Mouse (Mus musculus) lung, embryonic 16.5 days (tissue): ENCODE measurements around the gene Rbms3. TPM values are rescaled to one million over a fixed set of nuclear protein-coding genes. Genes with fewer than 3 reads are reported as not detected.
A peak's percentile ranks its signal among the peaks of the same experiment; 100 is the strongest.

Experiments
- ATAC-seq: fragments of 200-750 bp; cut with Nextera tagmentation; 2 replicates; pipeline ENCODE4 v1.8.0; 2017; ENCODE audit warnings: low read depth, mild to moderate bottlenecking, moderate library complexity
- H3K27ac ChIP-seq: fragments of 300-500 bp; sonication (generic); 2 replicates; pipeline ENCODE4 v1.5.1; 2014; ENCODE audit warnings: mild to moderate bottlenecking, control low read depth, low read length
- H3K27me3 ChIP-seq: fragments of 300-500 bp; sonication (generic); 2 replicates; pipeline ENCODE4 v1.6.1; 2014; ENCODE audit warnings: low read depth, low read length, mixed read lengths; ENCODE audit not compliant: control insufficient read depth, insufficient read depth
- H3K36me3 ChIP-seq: fragments of 300-500 bp; sonication (generic); 2 replicates; pipeline ENCODE4 v1.6.1; 2014; ENCODE audit warnings: low read length; ENCODE audit not compliant: control insufficient read depth, insufficient read depth
- H3K4me1 ChIP-seq: fragments of 300-500 bp; sonication (generic); replicated peaks from 2 replicates; pipeline ENCODE4 v1.6.1; 2014; ENCODE audit warnings: low read length, mixed read lengths; ENCODE audit not compliant: control insufficient read depth, insufficient read depth
- H3K4me2 ChIP-seq: fragments of 300-500 bp; sonication (generic); 2 replicates; pipeline ENCODE4 v1.6.1; 2014; ENCODE audit warnings: low read depth, low read length, control low read depth
- H3K4me3 ChIP-seq: fragments of 300-500 bp; sonication (generic); 2 replicates; pipeline ENCODE4 v1.5.1; 2014; ENCODE audit warnings: mild to moderate bottlenecking, low read length, control low read depth
- H3K9ac ChIP-seq: fragments of 300-500 bp; sonication (generic); 2 replicates; pipeline ENCODE4 v1.6.1; 2014; ENCODE audit warnings: low read length, control low read depth
- H3K9me3 ChIP-seq: fragments of 300-500 bp; sonication (generic); 2 replicates; pipeline ENCODE4 v1.6.1; 2016; ENCODE audit warnings: low read length; ENCODE audit not compliant: control insufficient read depth
- WGBS: fragments of 180-500 bp; shearing (Covaris S2); extraction: QIAGEN DNeasy Blood & Tissue Kit; methylation state at CpG from one replicate; pipeline ENCODE4 v1.1.7; 2014; 5-methylcytosine and 5-hydroxymethylcytosine counted together
- polyA plus RNA-seq: library from polyadenylated mRNA; unstranded; fragments of >200 nt; fragmentation: Nextera tagmentation; extraction: Ambion mirVana; gene quantifications from 2 replicates; pipeline ENCODE4 v1.2.1, GENCODE M21; 2015

The Rbms3 gene
- polyA plus RNA-seq, 1 experiment from 2014 or later = 104 TPM

GRCm38 (mm10) chr9:117084471-117084870 lies 545.2 kb downstream of the Rbms3 start:
- 0 out of 2 replicates have a peak, but pooled peaks cover 3% of the 10 kb centered on the region for H3K36me3 ChIP-seq
- no peak overlapping the region for H3K27ac ChIP-seq
- H3K9ac ChIP-seq = no peak overlapping the region
- no peak overlapping the region for H3K4me2 ChIP-seq
- peaks cover 2% of the 10 kb centered on the region for H3K4me1 ChIP-seq
- H3K9me3 ChIP-seq = no peaks in the 10 kb centered on the region
- no peak for ATAC-seq
- H3K4me3 ChIP-seq = no peak overlapping the region
- 97% methylated on average over 2 of the region's 2 CpGs for WGBS
- H3K27me3 ChIP-seq = no peaks in the 10 kb centered on the region

- H3K27ac ChIP-seq = peak overlapping the region; percentile 22; the same call in 1 of the 2 replicates
- peaks cover 20% of the 10 kb centered on the region for H3K4me1 ChIP-seq
- no peaks in the 10 kb centered on the region for H3K27me3 ChIP-seq
- no peaks in the 10 kb centered on the region for H3K9me3 ChIP-seq
- 44% methylated on average over 8 of the region's 8 CpGs for WGBS
- ATAC-seq = no peak
- H3K4me3 ChIP-seq = no peak overlapping the region
- 0 out of 2 replicates have a peak, but pooled peaks cover 3% of the 10 kb centered on the region for H3K36me3 ChIP-seq
- no peak overlapping the region for H3K9ac ChIP-seq
- H3K4me2 ChIP-seq = no peak overlapping the region
These were observed 550.2 kb downstream of the Rbms3 start for GRCm38 (mm10) chr9:117079471-117079870.

- 35% methylated on average over 7 of the region's 7 CpGs for WGBS
- no peak for ATAC-seq
- Histone ChIP-seq H3K4me2 (no peak overlapping the region), H3K27me3 (no peaks in the 10 kb centered on the region), H3K27ac (peak overlapping the region; percentile 45; the same call in 1 of the 2 replicates), H3K4me3 (no peak overlapping the region), H3K9me3 (no peaks in the 10 kb centered on the region), H3K36me3 (0 out of 2 replicates have a peak, but pooled peaks cover 3% of the 10 kb centered on the region), H3K4me1 (peaks cover 34% of the 10 kb centered on the region), H3K9ac (no peak overlapping the region)
These were observed 552.2 kb downstream of the Rbms3 start for GRCm38 (mm10) chr9:117077548-117077947.

- Histone ChIP-seq H3K27ac (peak overlapping the region; percentile 2), H3K36me3 (0 out of 2 replicates have a peak, but pooled peaks cover 3% of the 10 kb centered on the region), H3K4me3 (no peak overlapping the region), H3K9me3 (no peaks in the 10 kb centered on the region), H3K4me2 (no peak overlapping the region), H3K4me1 (peaks cover 38% of the 10 kb centered on the region), H3K9ac (no peak overlapping the region), H3K27me3 (no peaks in the 10 kb centered on the region)
- WGBS = 17% methylated on average over 8 of the region's 8 CpGs
- ATAC-seq = peak; percentile 72
These were observed 552.9 kb downstream of the Rbms3 start for GRCm38 (mm10) chr9:117076785-117077184.

GRCm38 (mm10) chr9:117072433-117073099 lies 557.1 kb downstream of the Rbms3 start:
- H3K36me3 ChIP-seq = no peaks in the 10 kb centered on the region
- peaks cover 49% of the 10 kb centered on the region for H3K4me1 ChIP-seq
- H3K9me3 ChIP-seq = no peaks in the 10 kb centered on the region
- ATAC-seq = peak; percentile 64
- no peaks in the 10 kb centered on the region for H3K27me3 ChIP-seq
- H3K4me2 ChIP-seq = no peak overlapping the region
- H3K27ac ChIP-seq = peak overlapping the region; percentile 74
- H3K9ac ChIP-seq = no peak overlapping the region
- no peak overlapping the region for H3K4me3 ChIP-seq
- WGBS = 17% methylated on average over 2 of the region's 2 CpGs

GRCm38 (mm10) chr9:117070616-117071015 lies 559.1 kb downstream of the Rbms3 start:
- Histone ChIP-seq H3K4me3 (no peak overlapping the region), H3K4me1 (peaks cover 41% of the 10 kb centered on the region), H3K27ac (peak overlapping the region; percentile 67), H3K27me3 (no peaks in the 10 kb centered on the region), H3K4me2 (no peak overlapping the region), H3K36me3 (peaks cover 2% of the 10 kb centered on the region; the same call in 1 of the 2 replicates), H3K9me3 (peaks cover 4% of the 10 kb centered on the region; the same call in 1 of the 2 replicates), H3K9ac (no peak overlapping the region)
- peak; percentile 56 for ATAC-seq
- WGBS = 33% methylated on average over 2 of the region's 2 CpGs

- 86% methylated on average over 1 of the region's 1 CpGs for WGBS
- peak; percentile 48; the same call in 1 of the 2 replicates for ATAC-seq
- no peak overlapping the region for H3K4me3 ChIP-seq
- no peak overlapping the region for H3K9ac ChIP-seq
- no peaks in the 10 kb centered on the region for H3K27me3 ChIP-seq
- peak overlapping the region; percentile 67 for H3K27ac ChIP-seq
- H3K4me1 ChIP-seq = peaks cover 38% of the 10 kb centered on the region
- no peak overlapping the region for H3K4me2 ChIP-seq
- peaks cover 4% of the 10 kb centered on the region; the same call in 1 of the 2 replicates for H3K9me3 ChIP-seq
- H3K36me3 ChIP-seq = peaks cover 2% of the 10 kb centered on the region; the same call in 1 of the 2 replicates
These were observed 560.5 kb downstream of the Rbms3 start for GRCm38 (mm10) chr9:117069232-117069631.

GRCm38 (mm10) chr9:117067703-117068419 lies 561.9 kb downstream of the Rbms3 start:
- WGBS = 83% methylated on average over 11 of the region's 11 CpGs
- ATAC-seq = no peak
- peaks cover 2% of the 10 kb centered on the region; the same call in 1 of the 2 replicates for H3K36me3 ChIP-seq
- H3K9ac ChIP-seq = no peak overlapping the region
- no peak overlapping the region for H3K27ac ChIP-seq
- no peak overlapping the region for H3K4me3 ChIP-seq
- H3K4me1 ChIP-seq = peaks cover 29% of the 10 kb centered on the region
- H3K9me3 ChIP-seq = peaks cover 4% of the 10 kb centered on the region; the same call in 1 of the 2 replicates
- H3K4me2 ChIP-seq = no peak overlapping the region
- no peaks in the 10 kb centered on the region for H3K27me3 ChIP-seq

- H3K4me3 ChIP-seq = no peak overlapping the region
- no peak for ATAC-seq
- H3K27me3 ChIP-seq = no peaks in the 10 kb centered on the region
- H3K4me1 ChIP-seq = peaks cover 21% of the 10 kb centered on the region
- H3K27ac ChIP-seq = no peak overlapping the region
- peaks cover 4% of the 10 kb centered on the region; the same call in 1 of the 2 replicates for H3K9me3 ChIP-seq
- WGBS = 73% methylated on average over 3 of the region's 3 CpGs
- H3K4me2 ChIP-seq = no peak overlapping the region
- peaks cover 2% of the 10 kb centered on the region; the same call in 1 of the 2 replicates for H3K36me3 ChIP-seq
- no peak overlapping the region for H3K9ac ChIP-seq
These were observed 563.2 kb downstream of the Rbms3 start for GRCm38 (mm10) chr9:117066502-117066901.
